Mouse (Mus musculus) kidney, postnatal 4 days (tissue): Measurements from ENCODE around the gene Il13ra2.
A peak's percentile ranks its signal among the peaks of the same experiment; 100 is the strongest.
"Not testable (repeated sequence)": the region's sequence is repeated elsewhere in the genome, so short reads cannot be mapped to it uniquely, and the experiment has no call there.

Experiments used
- DNase-seq, 2 experiments: peaks; one replicate each; pipeline ENCODE4 v3.0.0; 2021; ENCODE audit warnings: mixed read lengths in 2 of 2

Il13ra2 gene

DNA sequence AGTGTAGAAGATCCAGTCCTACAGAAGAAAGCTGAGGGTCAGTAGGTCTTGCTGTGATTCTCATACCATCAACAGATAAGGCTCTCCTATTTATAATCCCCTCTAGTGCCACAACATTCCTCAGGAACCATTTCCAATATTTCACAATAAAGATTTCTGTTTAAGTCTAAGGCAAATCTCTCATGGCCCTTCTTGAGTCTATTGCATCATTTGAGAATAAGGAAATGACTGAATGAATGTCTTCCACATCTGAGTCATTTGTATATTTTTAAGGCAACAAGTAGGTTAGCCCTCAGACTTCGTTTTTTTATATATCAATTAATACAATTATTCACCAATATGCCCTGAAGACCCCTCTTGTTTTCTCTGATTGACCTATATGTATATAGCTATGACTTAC, at the start of gene Il13ra2:
Gene Il13ra2 (minus strand): TSS at position 64 of the 400 bp plus-strand sequence.
- no peak for DNase-seq

DNA sequence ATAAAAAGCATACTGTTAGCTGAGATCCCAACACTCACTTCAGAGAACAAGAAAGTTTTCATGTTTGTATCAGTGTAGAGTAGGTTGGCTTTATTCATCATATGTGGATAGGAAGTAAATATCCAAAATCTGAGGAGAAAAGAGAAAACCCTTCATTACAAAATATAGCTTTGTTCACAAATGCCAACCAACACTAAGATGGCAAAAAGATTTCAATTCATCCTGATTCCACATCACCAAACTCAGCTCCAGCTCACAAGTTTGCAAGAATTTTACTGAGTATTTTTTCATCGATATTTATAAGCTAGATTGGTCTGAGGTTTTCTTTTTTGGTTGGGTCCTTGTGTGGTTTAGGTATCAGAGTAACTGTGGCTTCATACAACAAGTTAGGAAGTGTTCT, 24.6 kb upstream of the Il13ra2 start, which contains the start of gene Vmn1r239-ps:
Gene Vmn1r239-ps (minus strand): TSS at position 101 of the 400 bp plus-strand sequence.
- DNase-seq, result not testable (repeated sequence)

DNA sequence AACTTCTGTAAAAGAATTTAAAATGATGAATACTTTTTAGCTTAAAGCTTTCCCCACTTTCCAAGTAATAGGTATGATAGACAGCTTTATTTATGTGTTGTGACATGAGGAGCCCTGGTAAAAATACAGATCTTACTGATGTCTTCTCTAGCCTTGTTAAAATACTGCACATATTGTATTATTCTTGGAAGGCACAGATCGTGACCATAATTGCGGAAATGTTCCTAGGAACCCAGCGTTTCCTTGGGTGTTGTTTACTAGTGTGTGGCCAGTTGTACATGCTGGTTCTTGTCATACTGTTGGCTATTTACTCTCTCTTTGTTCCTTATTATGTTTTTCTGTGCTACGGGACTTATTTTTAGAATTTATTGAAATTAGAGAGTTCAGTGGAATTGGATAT, 14.4 kb upstream of the Il13ra2 start:
- DNase-seq, result peak in 1 of 2 experiments; percentile 1

DNA sequence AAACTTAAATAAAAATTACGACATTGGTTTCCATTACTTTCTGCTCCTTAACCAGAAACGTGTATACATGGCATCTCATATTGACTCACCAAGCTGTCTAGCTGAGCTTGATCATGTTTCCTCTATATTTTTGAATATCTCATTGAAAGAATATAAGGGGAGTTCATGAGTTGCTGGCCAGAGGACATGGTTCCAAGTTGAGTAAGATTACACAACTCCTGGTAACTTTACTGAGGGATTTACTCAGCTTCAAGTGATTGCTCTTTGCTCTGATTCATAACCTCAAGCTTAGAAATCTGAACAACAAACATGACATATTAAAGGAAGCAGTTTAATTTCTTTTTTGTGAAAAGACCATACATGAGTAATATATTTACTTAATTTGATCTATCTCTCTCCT, 6.4 kb upstream of the Il13ra2 start:
- no peak for DNase-seq

DNA sequence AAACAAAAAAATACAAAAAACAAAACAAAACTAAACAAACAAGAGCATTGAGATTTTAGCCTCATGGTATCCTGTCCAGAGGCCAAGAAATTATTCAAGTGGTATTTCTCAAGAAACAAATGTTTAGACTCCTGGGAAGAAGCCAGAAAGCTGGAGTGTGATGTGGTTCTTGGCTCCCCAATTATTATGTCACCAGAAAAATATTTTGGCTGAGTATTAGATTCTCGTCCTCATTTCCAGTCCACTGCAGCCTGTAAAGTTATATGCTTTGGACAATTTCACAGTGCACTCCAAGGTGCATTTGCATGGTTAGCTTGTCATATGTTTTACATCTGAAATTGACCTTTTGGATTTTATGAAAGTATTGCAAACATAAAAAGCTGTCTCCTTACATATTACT, 761 bp upstream of the Il13ra2 start:
- peak in 1 of 2 experiments; percentile 1 for DNase-seq

DNA sequence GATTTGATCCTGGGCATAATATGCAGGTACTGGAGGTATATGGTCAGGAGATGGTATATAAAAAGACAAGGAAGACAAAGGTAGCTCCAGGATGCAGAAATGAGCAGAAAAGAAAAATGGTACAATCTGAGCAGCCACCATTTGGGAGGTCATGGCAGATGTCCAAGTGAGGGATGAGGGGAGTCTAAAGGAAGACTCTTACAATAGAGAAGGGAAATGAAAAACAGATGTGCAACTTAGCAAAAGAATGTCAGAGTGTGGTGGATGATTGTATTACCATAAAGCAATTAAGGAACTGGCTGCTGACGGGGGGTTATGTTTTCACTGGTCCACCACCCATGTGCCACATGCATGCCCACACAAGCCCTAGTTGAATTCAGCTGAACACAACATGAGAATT, 35.5 kb downstream of the Il13ra2 start:
- no peak for DNase-seq

DNA sequence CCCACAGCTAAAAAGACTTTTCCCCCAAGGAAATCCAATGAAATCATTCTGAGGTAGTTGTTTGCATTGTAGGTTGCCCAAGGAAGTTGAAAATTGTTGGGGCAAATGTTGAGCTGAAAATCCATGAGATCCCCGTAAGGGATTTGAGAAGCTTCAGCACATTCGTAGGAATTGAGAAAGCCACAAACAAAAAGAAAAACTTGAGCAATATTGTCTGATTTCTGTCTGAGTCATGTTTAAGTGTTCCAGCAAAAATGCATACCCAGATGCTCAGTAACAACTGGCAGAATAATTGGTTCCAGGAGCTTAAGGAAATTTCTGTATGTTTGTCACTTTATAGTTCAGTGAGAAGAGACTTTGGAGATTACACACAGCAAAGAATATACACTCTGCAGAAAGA, 79.8 kb downstream of the Il13ra2 start:
- DNase-seq, result no peak
